Mouse (Mus musculus) gastrocnemius, adult 2 months (tissue): ENCODE measurements around the gene Gemin4. TPM values are rescaled to one million over a fixed set of nuclear protein-coding genes. Genes with fewer than 3 reads are reported as not detected.

Experiments used
- DNase-seq: peaks from one replicate; pipeline ENCODE4 v3.0.0; 2022
- H3K27ac ChIP-seq: fragments of 200-600 bp; 2 replicates; pipeline ENCODE4 v1.8.1; 2022; ENCODE audit warnings: mild to moderate bottlenecking
- H3K4me3 ChIP-seq: fragments of 200-600 bp; 2 replicates; pipeline ENCODE4 v1.8.1; 2022; ENCODE audit warnings: mild to moderate bottlenecking, moderate library complexity
- CTCF ChIP-seq: fragments of 200-600 bp; IDR thresholded peaks from 2 replicates; pipeline ENCODE4 v1.8.1; 2022; ENCODE audit warnings: antibody characterized with exemption, mild to moderate bottlenecking, moderate library complexity
- intact Hi-C: fragments of 180-260 bp; cut with DNase I; formaldehyde crosslinking; loops from one replicate; pipeline ENCODE4 v1.15.1; 2025
- total RNA-seq, 2 experiments: library from RNA; stranded (reverse); gene quantifications; 2 replicates each; pipeline ENCODE4 v1.2.3; 2021

Gemin4 gene
- total RNA-seq, 2 experiments from 2014 or later = 3.0 to 3.9 TPM

GRCm38 (mm10) chr11:76210228-76210985, 7.1 kb downstream of the Gemin4 start:
- TF ChIP-seq CTCF = no peak
- Histone ChIP-seq H3K4me3 (no peak overlapping the region), H3K27ac (no peak overlapping the region)
- intact Hi-C loops = no loop called here
- no peak for DNase-seq

- intact Hi-C loops = no loop called here
- DNase-seq = no peak
- no peak overlapping the region for H3K4me3 ChIP-seq
- no peak for TF ChIP-seq CTCF
- H3K27ac ChIP-seq = no peak overlapping the region
Measured at GRCm38 (mm10) chr11:76206793-76207192, 10.7 kb downstream of the Gemin4 start.

GRCm38 (mm10) chr11:76201761-76202674, 15.4 kb downstream of the Gemin4 start:
- DNase-seq = peak; percentile 95
- intact Hi-C loops = loop anchor here (2.0 kb wide), 1 partner anchor 21 kb away; no protein-coding TSS in a partner anchor
- Histone ChIP-seq H3K27ac (peak overlapping the region; percentile 83), H3K4me3 (peak overlapping the region; percentile 97)
- TF ChIP-seq CTCF = peak; percentile 10; the same call in 1 of the 2 replicates

GRCm38 (mm10) chr11:76196977-76197469, 20.4 kb downstream of the Gemin4 start:
- no peak for TF ChIP-seq CTCF
- DNase-seq = no peak
- no peak overlapping the region for H3K27ac ChIP-seq
- intact Hi-C loops = no loop called here
- no peak overlapping the region for H3K4me3 ChIP-seq

GRCm38 (mm10) chr11:76196275-76196976, 21.0 kb downstream of the Gemin4 start:
- intact Hi-C loops = no loop called here
- H3K4me3 ChIP-seq = no peak overlapping the region
- no peak for TF ChIP-seq CTCF
- no peak for DNase-seq
- no peak overlapping the region for H3K27ac ChIP-seq

GRCm38 (mm10) chr11:76186908-76187307, 30.6 kb downstream of the Gemin4 start:
- no peak for DNase-seq
- intact Hi-C loops = no loop called here
- Histone ChIP-seq H3K27ac (no peak overlapping the region), H3K4me3 (no peak overlapping the region)
- peak; percentile 11; the same call in 1 of the 2 replicates for TF ChIP-seq CTCF

- TF ChIP-seq CTCF = no peak
- intact Hi-C loops = no loop called here
Measured at GRCm38 (mm10) chr11:76183745-76184144, 33.7 kb downstream of the Gemin4 start.

GRCm38 (mm10) chr11:76180146-76180540, 37.3 kb downstream of the Gemin4 start:
- intact Hi-C loops = loop anchor here (2.0 kb wide), 2 partner anchors 21 to 37 kb away; partner anchors contain the start of genes Dbil5 and Gemin4

More at GRCm38 (mm10) chr11:76183745-76184144, 33.7 kb downstream of the Gemin4 start:
- Histone ChIP-seq H3K4me3 (no peak overlapping the region), H3K27ac (no peak overlapping the region)
- no peak for DNase-seq

GRCm38 (mm10) chr11:76179495-76180145, 37.8 kb downstream of the Gemin4 start, which contains the start of the genes Vps53 and Fam57a:
Gene Vps53 (minus strand): TSS chr11:76179647.
Gene Fam57a (plus strand): TSS chr11:76179671.
- peak; percentile 92 for DNase-seq
- no peak for TF ChIP-seq CTCF
- peak within 1 kb of the TSS; percentile 92 for H3K27ac ChIP-seq
- H3K4me3 ChIP-seq = peak within 1 kb of the TSS; percentile 84
- intact Hi-C loops = loop anchor here (2.0 to 5.0 kb wide), 3 partner anchors 21 to 228 kb away; partner anchors contain the start of genes Dbil5, Gemin4 and Timm22

More at GRCm38 (mm10) chr11:76180146-76180540, 37.3 kb downstream of the Gemin4 start:
- TF ChIP-seq CTCF = no peak
- DNase-seq = no peak
- Histone ChIP-seq H3K27ac (peak overlapping the region; percentile 92), H3K4me3 (peak overlapping the region; percentile 84)

- H3K27ac ChIP-seq = peak overlapping the region; percentile 92
- H3K4me3 ChIP-seq = peak overlapping the region; percentile 84
- peak; percentile 31 for DNase-seq
- no peak for TF ChIP-seq CTCF
- intact Hi-C loops = loop anchor here (5.0 kb wide), 1 partner anchor 228 kb away; the partner anchor contains the start of gene Timm22
Measured at GRCm38 (mm10) chr11:76178726-76179494, 38.6 kb downstream of the Gemin4 start.

GRCm38 (mm10) chr11:76170207-76170606, 47.3 kb downstream of the Gemin4 start:
- DNase-seq = no peak
- Histone ChIP-seq H3K4me3 (no peak overlapping the region), H3K27ac (no peak overlapping the region)
- no peak for TF ChIP-seq CTCF
- intact Hi-C loops = no loop called here
